Mouse (Mus musculus) spleen, embryonic (tissue): ENCODE data around the gene Sufu.

Source experiments
- CTCF ChIA-PET: fragments of 350-600 bp; sonication (Branson Sonifier 250); formaldehyde crosslinking; loops from one replicate; lab custom pipeline; 2022; lab: Charles Lee

Sufu gene

DNA sequence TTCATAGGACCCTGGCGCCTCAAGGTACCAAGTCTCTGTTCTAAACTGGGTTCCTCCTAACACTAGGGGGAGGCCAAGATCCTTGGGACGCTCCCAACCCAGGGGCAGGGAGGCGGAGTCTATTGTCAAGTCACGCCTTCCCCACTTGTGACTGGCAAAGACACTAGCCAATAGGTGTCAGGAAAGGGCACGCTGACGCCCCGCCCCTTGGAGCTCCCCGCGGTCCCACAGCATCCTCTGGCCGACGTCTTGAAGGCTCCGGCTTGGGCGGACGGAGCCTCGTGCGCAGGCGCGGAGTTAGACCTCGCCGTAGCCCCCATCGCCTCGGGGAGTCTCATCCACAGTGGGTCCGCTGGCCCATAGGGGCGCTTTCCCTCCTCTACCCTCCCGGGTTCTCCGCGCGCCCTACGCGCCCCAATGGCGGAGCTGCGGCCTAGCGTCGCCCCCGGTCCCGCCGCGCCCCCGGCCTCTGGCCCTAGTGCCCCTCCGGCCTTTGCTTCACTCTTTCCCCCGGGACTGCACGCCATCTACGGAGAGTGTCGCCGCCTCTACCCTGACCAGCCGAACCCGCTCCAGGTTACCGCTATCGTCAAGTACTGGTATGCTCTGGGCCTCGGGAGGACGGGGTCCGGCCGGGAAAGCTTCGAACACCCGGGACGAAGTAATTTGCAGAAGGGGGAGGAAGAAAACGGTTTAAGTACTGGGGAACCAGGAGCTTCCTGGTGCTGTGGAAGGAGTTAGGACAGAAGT, at the start of gene Sufu:
Sufu (plus strand) TSS at position 211 of the 750 bp plus-strand sequence.
- CTCF ChIA-PET, result interaction anchor here (0.6 to 1.0 kb wide), 3 partner anchors 192 to 457 kb away, joined by 3 read pairs; no protein-coding TSS in a partner anchor

DNA sequence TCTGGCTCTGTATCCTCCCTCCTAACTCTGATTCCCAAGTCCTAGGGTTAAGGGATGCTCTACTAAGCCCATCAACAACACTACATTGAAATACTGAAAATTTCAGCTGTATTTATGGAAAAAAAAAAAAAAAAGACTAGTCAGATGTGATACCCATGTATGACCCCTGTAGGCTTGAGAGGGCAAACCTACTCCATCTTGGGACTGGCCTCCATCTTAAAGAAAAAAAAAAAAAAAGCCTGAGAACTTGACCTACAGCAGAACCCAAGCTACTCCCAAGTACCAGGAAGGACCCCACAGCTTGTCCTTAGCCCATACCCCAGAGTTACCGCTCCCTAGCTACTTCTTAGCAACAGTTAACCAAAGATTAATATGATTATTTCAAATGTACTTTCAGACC, 49.5 kb upstream of the Sufu start:
- CTCF ChIA-PET, result interaction anchor here (0.6 to 0.7 kb wide), 3 partner anchors 22 to 791 kb away, joined by 3 to 7 read pairs (median 4); partner anchors contain the start of gene Calhm2

DNA sequence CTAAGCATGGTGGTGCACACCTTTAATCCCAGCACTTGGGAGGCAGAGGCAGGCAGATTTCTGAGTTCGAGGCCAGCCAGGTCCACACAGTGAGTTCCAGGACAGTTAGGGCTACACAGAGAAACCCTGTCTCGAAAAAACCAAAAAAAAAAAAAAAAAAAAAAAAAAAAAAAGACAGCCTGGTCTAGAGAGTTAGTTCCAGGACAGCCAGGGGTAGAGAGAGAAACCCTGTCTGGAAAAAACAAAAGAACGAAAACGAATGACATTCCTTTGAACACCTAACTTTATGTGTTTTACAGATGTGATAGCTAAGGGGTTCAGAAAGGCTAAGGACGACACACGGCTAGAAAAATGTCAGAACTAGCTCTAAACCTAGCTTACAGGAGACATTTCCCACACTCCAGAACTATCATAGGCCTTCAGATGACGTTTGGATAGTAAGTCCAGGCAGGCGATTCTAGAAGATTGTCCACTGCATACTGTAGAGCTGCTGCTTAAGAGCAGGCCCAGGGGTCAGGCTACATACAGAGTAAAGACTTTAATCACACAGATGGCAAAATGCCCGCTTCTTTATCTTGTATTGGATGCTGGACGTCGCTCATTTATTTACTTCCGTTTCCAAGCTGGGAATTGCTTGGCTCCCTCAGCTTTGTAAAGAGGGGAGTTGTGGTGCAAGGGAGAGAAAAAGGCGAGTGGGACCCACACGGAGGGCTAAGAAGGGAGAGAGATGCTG, 48.6 kb upstream of the Sufu start:
- CTCF ChIA-PET, result no interaction called here

DNA sequence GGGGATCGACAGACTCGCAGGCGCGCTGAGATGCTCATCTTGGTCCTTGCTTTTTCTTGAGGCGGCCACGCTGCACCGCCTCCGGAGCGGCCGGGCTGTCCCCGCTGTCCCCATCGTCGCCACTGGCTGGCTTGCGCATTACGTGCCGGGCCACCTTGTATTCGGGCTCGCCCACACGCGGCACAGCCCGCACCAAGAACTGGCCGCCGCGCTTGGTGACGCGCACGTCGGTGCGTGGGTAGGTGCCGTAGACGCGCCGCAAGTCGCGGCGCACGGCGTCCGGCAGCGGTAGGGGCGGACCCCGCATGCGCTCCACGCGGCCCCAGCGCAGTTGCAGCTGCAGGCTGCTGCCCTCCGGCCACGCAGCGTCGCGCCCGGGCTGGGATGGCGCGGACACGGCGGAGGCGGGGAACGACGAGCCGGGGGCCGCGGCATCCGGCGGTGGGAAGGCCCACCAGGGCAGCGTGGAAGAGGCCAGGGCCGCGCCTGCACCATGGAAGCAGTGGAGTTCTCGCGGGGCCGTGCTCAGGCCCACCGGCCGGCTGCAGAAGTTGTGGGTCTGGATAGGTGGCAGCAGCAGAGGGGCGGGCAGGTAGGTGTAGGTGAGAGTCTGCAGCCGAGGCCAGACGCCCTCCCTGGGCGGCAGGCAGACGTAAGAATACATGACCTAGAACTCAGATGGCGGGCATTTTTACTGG, 47.8 kb upstream of the Sufu start:
- CTCF ChIA-PET, result no interaction called here

DNA sequence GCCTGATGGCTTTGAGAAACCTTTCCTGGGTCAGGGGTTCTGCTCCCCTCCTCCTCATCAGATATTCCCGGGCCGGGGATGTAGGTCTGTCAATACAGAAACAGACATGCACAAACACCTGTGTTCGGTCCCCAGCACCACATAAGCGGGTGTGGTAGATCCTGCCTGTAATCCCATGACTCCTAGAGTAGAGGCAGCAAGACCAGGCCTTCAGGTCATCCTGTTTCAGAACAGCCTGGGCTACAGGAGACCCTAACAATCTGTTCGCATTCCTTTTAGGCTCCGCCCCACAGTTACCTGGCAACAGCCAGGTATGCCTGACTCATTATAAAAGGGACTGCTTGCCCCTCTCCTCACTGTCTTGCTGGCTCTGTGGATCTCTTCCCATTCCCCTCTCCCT, 47.1 kb upstream of the Sufu start:
- CTCF ChIA-PET, result no interaction called here

DNA sequence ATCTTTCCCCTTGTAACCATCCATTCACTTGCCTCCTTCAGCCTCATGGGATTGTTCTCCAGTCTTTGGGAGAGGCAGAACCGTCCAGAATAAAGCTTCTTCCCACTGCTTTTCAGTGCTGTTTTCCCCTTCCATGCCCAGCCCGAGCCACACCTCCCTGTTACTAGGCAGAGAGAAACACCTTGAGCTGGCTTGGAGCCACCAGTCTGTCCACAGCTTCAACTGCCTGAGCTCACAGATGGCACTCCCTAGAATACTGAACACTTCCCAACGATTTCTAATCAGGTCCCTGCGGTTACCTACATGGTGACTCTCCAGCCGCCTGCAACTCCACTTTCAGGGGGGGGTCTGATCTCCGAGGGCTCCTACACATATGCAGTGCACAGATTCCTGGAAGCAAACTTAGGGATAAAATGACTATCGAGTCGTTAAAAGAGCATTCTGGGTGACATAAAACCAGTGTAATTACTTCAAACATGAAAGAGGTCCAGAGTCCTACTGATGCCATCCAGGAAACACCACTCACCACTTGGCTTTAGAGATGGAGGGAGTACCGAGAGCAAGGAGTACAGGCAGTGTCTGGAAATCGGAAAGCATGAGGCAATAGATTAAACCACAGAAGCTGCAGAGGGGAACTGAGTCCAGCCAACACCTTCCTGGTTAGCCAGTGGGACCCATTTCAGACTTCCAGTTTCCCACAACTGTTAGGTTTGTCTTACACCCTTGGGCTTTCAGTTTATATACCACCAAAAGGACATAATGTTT, 46.3 kb upstream of the Sufu start, which contains the start of gene 2310034G01Rik:
2310034G01Rik (minus strand) TSS at position 135 of the 765 bp plus-strand sequence.
- CTCF ChIA-PET, result no interaction called here

DNA sequence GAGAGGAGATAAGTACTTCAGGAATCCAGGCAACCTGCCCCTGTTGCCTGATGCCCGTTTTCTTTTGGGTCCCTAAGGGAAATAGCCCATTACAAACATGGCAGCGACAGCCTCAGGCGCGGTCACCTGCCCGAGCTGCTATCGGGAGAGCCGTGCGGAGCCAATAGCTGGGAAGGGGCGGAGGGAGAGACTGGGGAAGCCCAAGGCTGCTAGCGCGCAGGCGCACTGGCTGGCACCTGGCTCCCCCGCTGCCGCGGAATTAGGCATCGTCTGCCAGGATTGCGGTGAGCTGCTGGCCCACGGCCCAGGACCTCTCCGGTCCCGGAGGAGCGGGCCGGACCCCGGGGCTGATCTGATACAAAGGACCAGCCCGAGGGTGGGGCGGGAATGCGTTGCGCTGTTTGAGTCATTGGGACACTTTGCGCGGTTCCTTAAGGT, 40.0 kb upstream of the Sufu start:
- CTCF ChIA-PET, result no interaction called here

- CTCF ChIA-PET, result no interaction called here
These were observed 39.1 kb upstream of the Sufu start for GRCm38 (mm10) chr19:46357344-46358280.

DNA sequence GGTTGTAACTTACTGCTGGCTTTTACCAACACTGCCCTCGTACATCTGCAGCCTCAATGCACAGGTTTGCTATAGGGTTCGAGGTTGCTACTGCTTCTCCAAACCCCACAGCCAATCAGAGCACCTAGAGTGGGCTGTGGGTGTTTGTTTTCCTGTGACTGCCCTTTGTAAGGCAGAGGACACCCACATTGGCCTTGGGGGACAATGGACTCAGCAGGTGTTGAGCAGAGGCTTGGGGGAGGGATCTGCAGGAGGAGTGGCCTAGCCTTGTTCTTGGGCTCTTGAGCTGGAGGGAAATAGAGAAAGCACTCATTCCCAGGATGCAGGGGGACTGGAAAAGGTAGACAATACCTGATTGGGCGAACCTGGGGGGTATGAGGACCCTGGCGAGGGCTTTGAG, 38.3 kb upstream of the Sufu start:
- CTCF ChIA-PET, result no interaction called here

DNA sequence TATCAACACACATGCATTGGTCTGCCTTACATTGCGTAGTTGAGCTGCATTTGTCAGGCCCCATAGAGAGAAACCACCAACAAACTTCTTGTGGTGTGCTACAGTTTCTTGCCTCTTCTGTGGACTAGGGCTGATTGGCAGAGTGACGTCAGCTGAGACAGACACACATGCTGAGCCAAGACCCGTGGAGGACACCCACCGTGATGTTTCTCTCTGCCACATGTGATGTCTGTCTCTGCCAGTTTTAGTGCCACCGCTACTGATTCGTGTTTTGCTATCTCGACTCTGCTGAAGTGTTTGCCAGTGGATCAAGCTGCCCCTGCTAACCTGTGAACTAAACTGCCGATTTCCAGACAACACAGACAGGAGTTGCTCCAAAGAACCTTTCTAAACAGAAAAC, 34.6 kb upstream of the Sufu start:
- CTCF ChIA-PET, result no interaction called here

GRCm38 (mm10) chr19:46363294-46364009, 33.2 kb upstream of the Sufu start:
- CTCF ChIA-PET, result no interaction called here

- CTCF ChIA-PET, result interaction anchor here (0.7 kb wide), 1 partner anchor 42 kb away, joined by 3 read pairs; no protein-coding TSS in a partner anchor
These were observed 28.7 kb upstream of the Sufu start for GRCm38 (mm10) chr19:46367798-46368590.

- CTCF ChIA-PET, result interaction anchor here (0.5 to 0.6 kb wide), 2 partner anchors 22 to 233 kb away, joined by 3 to 7 read pairs; no protein-coding TSS in a partner anchor
These were observed 27.5 kb upstream of the Sufu start for GRCm38 (mm10) chr19:46369204-46369603.

DNA sequence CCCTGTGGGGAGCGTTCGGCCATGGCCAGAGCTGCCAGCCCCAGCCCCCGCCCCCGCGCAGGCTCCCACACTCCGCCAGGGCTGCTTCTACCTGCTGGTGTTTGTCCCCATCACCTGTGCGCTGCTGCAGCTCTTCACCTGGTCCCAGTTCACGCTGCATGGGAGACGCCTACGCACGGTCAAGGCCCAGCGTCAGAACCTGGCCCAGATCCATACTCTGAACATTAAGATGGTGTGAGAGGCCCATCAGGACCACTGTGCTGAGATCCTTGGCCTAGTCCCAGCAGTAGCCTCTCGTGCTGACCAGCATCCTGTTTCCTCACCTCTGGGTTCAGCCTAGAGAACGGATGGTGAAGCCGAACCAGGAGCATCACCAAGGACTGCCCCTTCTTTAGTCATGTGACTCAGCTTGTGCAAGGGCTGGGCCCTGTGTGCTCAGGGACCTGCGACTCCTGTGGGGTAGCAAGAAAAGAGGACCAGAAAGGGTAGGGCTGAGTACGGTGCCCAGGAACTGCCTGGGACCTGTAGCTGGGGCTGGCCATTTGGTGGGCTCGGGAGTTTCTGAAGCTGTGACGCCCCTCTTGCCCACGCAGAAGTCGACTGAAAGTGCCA, 22.1 kb upstream of the Sufu start:
- CTCF ChIA-PET, result no interaction called here

DNA sequence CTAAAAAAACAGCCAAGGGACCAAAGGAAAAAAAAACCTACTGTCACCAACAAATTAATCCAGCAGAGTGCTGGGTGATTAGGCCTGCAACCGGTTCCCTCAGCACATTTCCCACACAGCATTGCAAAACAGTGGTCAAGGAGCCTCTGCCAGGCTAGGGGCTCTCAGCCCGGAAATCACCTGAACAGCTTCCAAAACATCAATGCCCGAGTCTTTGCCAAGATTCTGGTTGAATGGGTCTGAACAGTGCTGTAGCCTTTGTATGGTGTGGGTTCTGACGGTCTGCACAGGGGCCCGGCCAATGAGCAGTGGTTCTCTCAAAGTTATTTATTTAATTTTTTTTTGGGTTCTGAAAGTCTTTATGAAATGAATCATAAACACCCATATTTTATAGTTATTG, 21.2 kb upstream of the Sufu start:
- CTCF ChIA-PET, result interaction anchor here (0.6 kb wide), 1 partner anchor 292 kb away, joined by 3 read pairs; no protein-coding TSS in a partner anchor

DNA sequence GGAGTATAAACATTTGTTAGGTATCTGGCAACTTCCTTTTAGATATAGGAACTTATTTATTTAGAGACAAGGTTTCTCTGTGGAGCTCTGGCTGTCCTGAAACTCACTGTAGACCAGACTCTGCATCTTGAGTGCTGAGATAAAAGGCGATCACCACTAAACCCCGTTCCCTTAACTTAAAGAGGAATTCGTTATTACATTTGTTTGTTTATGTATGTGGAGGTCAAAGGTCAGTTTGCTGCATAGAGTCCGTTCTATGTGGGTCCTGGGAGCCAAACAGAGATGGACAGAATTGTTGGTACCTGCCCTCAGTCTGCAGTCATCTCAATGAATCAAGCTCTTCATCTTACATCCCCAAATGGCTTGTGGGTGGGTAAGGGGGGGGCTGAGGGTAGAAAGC, 20.8 kb upstream of the Sufu start:
- CTCF ChIA-PET, result no interaction called here

GRCm38 (mm10) chr19:46382275-46382674, 14.4 kb upstream of the Sufu start:
- CTCF ChIA-PET, result no interaction called here

DNA sequence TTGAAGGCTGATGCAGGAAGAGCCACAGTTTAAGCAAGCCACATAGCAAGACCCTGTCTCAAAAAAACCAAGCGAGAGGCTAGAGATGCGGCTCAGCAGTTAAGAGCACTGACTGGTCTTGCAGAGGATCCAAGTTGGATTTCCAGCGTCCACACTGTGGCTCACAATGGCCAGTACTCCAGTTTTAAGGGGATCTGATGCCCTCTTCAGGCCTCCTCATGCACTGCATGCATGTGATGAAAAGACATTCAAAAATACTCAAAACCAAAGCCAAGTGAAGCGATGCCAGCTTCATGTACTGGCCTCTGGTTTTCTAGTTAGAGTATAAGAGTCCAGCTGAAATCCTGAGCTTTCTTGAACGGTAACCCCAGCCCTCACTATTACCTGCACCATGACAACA, 6.8 kb upstream of the Sufu start:
- CTCF ChIA-PET, result interaction anchor here (0.8 kb wide), 1 partner anchor 258 kb away, joined by 4 read pairs; the partner anchor contains the start of gene Elovl3
